Mouse (Mus musculus) hindbrain, embryonic 12.5 days (tissue): ENCODE data around the gene Ptprn2. TPM values are rescaled to one million over a fixed set of nuclear protein-coding genes. Genes with fewer than 3 reads are reported as not detected.

Source experiments
- ATAC-seq: fragments of 200-750 bp; cut with Nextera tagmentation; 2 replicates; pipeline ENCODE4 v1.8.0; 2017; ENCODE audit warnings: moderate TSS enrichment; ENCODE audit not compliant: low FRiP score
- H3K27ac ChIP-seq: fragments of 300-500 bp; sonication (generic); 2 replicates; pipeline ENCODE4 v1.5.1; 2016; ENCODE audit warnings: mild to moderate bottlenecking
- H3K27me3 ChIP-seq: fragments of 300-500 bp; sonication (generic); 2 replicates; pipeline ENCODE4 v1.6.1; 2016; ENCODE audit warnings: mild to moderate bottlenecking
- H3K36me3 ChIP-seq: fragments of 300-500 bp; sonication (generic); 2 replicates; pipeline ENCODE4 v1.6.1; 2016; ENCODE audit warnings: mild to moderate bottlenecking
- H3K4me1 ChIP-seq: fragments of 300-500 bp; sonication (generic); 2 replicates; pipeline ENCODE4 v1.6.1; 2016
- H3K4me2 ChIP-seq: fragments of 300-500 bp; sonication (generic); replicated peaks from 2 replicates; pipeline ENCODE4 v1.6.1; 2016; ENCODE audit warnings: mild to moderate bottlenecking
- H3K4me3 ChIP-seq: fragments of 300-500 bp; sonication (generic); 2 replicates; pipeline ENCODE4 v1.5.1; 2016; ENCODE audit warnings: mild to moderate bottlenecking
- H3K9ac ChIP-seq: fragments of 300-500 bp; sonication (generic); 2 replicates; pipeline ENCODE4 v1.6.1; 2016; ENCODE audit warnings: mild to moderate bottlenecking, moderate library complexity
- H3K9me3 ChIP-seq: fragments of 300-500 bp; sonication (generic); replicated peaks from 2 replicates; pipeline ENCODE4 v1.6.1; 2016; ENCODE audit warnings: mild to moderate bottlenecking
- WGBS: fragments of 180-500 bp; shearing (Covaris S2); methylation state at CpG from one replicate; pipeline ENCODE4 v1.1.7; 2016; 5-methylcytosine and 5-hydroxymethylcytosine counted together
- polyA plus RNA-seq: library from polyadenylated mRNA; unstranded; fragments of >200 nt; fragmentation: Nextera tagmentation; extraction: Ambion mirVana; gene quantifications from 2 replicates; pipeline ENCODE4 v1.2.1, GENCODE M21; 2016

Ptprn2 gene
- polyA plus RNA-seq, 1 experiment from 2014 or later, result 7.5 TPM

- no peaks in the 10 kb centered on the region for H3K27me3 ChIP-seq
- H3K4me2 ChIP-seq, result no peak overlapping the region
- H3K9ac ChIP-seq, result no peak overlapping the region
- peaks cover 18% of the 10 kb centered on the region for H3K4me1 ChIP-seq
- no peaks in the 10 kb centered on the region for H3K9me3 ChIP-seq
- H3K27ac ChIP-seq, result no peak overlapping the region
- no peak for ATAC-seq
- 85% methylated on average over 2 of the region's 2 CpGs for WGBS
- H3K36me3 ChIP-seq, result no peaks in the 10 kb centered on the region
- no peak overlapping the region for H3K4me3 ChIP-seq
Measured at GRCm38 (mm10) chr12:117263081-117263480, 777.6 kb downstream of the Ptprn2 start.

- WGBS, result 46% methylated on average over 1 of the region's 1 CpGs
- 0 out of 2 replicates have a peak overlapping the region, but pooled peaks have one; percentile 23 for H3K27ac ChIP-seq
- H3K27me3 ChIP-seq, result no peaks in the 10 kb centered on the region
- no peak overlapping the region for H3K4me2 ChIP-seq
- no peaks in the 10 kb centered on the region for H3K9me3 ChIP-seq
- ATAC-seq, result no peak
- peaks cover 5% of the 10 kb centered on the region; the same call in 1 of the 2 replicates for H3K36me3 ChIP-seq
- H3K9ac ChIP-seq, result no peak overlapping the region
- H3K4me1 ChIP-seq, result peaks cover 22% of the 10 kb centered on the region
- H3K4me3 ChIP-seq, result no peak overlapping the region
Measured at GRCm38 (mm10) chr12:117265211-117265610, 779.7 kb downstream of the Ptprn2 start.

GRCm38 (mm10) chr12:117268543-117269172, 783.1 kb downstream of the Ptprn2 start:
- peak overlapping the region; percentile 76 for H3K27ac ChIP-seq
- no peak for ATAC-seq
- no peak overlapping the region for H3K4me2 ChIP-seq
- H3K36me3 ChIP-seq, result peaks cover 6% of the 10 kb centered on the region; the same call in 1 of the 2 replicates
- no peak overlapping the region for H3K9ac ChIP-seq
- 81% methylated on average over 7 of the region's 7 CpGs for WGBS
- no peaks in the 10 kb centered on the region for H3K9me3 ChIP-seq
- no peaks in the 10 kb centered on the region for H3K27me3 ChIP-seq
- no peak overlapping the region for H3K4me3 ChIP-seq
- peaks cover 40% of the 10 kb centered on the region for H3K4me1 ChIP-seq

- WGBS, result 46% methylated on average over 4 of the region's 4 CpGs
- Histone ChIP-seq H3K9ac (no peak overlapping the region), H3K27me3 (no peaks in the 10 kb centered on the region), H3K9me3 (no peaks in the 10 kb centered on the region), H3K36me3 (peaks cover 7% of the 10 kb centered on the region; the same call in 1 of the 2 replicates), H3K4me1 (peaks cover 45% of the 10 kb centered on the region), H3K27ac (peak overlapping the region; percentile 76), H3K4me2 (no peak overlapping the region), H3K4me3 (no peak overlapping the region)
- peak; percentile 36; the same call in 1 of the 2 replicates for ATAC-seq
Measured at GRCm38 (mm10) chr12:117269310-117269709, 783.8 kb downstream of the Ptprn2 start.

GRCm38 (mm10) chr12:117270199-117270598, 784.7 kb downstream of the Ptprn2 start:
- Histone ChIP-seq H3K27me3 (no peaks in the 10 kb centered on the region), H3K36me3 (peaks cover 16% of the 10 kb centered on the region), H3K9ac (no peak overlapping the region), H3K4me2 (no peak overlapping the region), H3K4me1 (peaks cover 44% of the 10 kb centered on the region), H3K27ac (peak overlapping the region; percentile 76), H3K4me3 (no peak overlapping the region), H3K9me3 (no peaks in the 10 kb centered on the region)
- no peak for ATAC-seq
- 90% methylated on average over 4 of the region's 4 CpGs for WGBS

GRCm38 (mm10) chr12:117273166-117273565, 787.6 kb downstream of the Ptprn2 start:
- Histone ChIP-seq H3K9ac (0 out of 2 replicates have a peak overlapping the region, but pooled peaks have one; percentile 18), H3K4me3 (no peak overlapping the region), H3K4me1 (peaks cover 40% of the 10 kb centered on the region), H3K27me3 (no peaks in the 10 kb centered on the region), H3K9me3 (no peaks in the 10 kb centered on the region), H3K27ac (peak overlapping the region; percentile 88), H3K4me2 (no peak overlapping the region), H3K36me3 (peaks cover 38% of the 10 kb centered on the region)
- WGBS, result 19% methylated on average over 4 of the region's 4 CpGs
- peak; percentile 66 for ATAC-seq

- peaks cover 40% of the 10 kb centered on the region for H3K36me3 ChIP-seq
- peaks cover 33% of the 10 kb centered on the region for H3K4me1 ChIP-seq
- no peak overlapping the region for H3K27ac ChIP-seq
- no peak overlapping the region for H3K9ac ChIP-seq
- ATAC-seq, result no peak
- WGBS, result 81% methylated on average over 5 of the region's 5 CpGs
- H3K4me3 ChIP-seq, result no peak overlapping the region
- H3K4me2 ChIP-seq, result no peak overlapping the region
- no peaks in the 10 kb centered on the region for H3K9me3 ChIP-seq
- no peaks in the 10 kb centered on the region for H3K27me3 ChIP-seq
Measured at GRCm38 (mm10) chr12:117274576-117274975, 789.1 kb downstream of the Ptprn2 start.

- Histone ChIP-seq H3K27me3 (no peaks in the 10 kb centered on the region), H3K4me2 (no peak overlapping the region), H3K36me3 (peaks cover 24% of the 10 kb centered on the region), H3K9me3 (no peaks in the 10 kb centered on the region), H3K9ac (no peak overlapping the region), H3K4me1 (no peaks in the 10 kb centered on the region), H3K27ac (no peak overlapping the region), H3K4me3 (no peak overlapping the region)
- ATAC-seq, result no peak
- 92% methylated on average over 3 of the region's 3 CpGs for WGBS
Measured at GRCm38 (mm10) chr12:117280790-117281189, 795.3 kb downstream of the Ptprn2 start.

- no peaks in the 10 kb centered on the region for H3K4me1 ChIP-seq
- 82% methylated on average over 2 of the region's 2 CpGs for WGBS
- H3K27me3 ChIP-seq, result no peaks in the 10 kb centered on the region
- no peak for ATAC-seq
- H3K27ac ChIP-seq, result peak overlapping the region; percentile 18; the same call in 1 of the 2 replicates
- H3K4me2 ChIP-seq, result no peak overlapping the region
- H3K36me3 ChIP-seq, result peaks cover 9% of the 10 kb centered on the region; the same call in 1 of the 2 replicates
- no peak overlapping the region for H3K9ac ChIP-seq
- H3K9me3 ChIP-seq, result no peaks in the 10 kb centered on the region
- H3K4me3 ChIP-seq, result no peak overlapping the region
Measured at GRCm38 (mm10) chr12:117282659-117283058, 797.1 kb downstream of the Ptprn2 start.

GRCm38 (mm10) chr12:117287456-117287855, 801.9 kb downstream of the Ptprn2 start:
- Histone ChIP-seq H3K36me3 (no peaks in the 10 kb centered on the region), H3K27me3 (no peaks in the 10 kb centered on the region), H3K9me3 (no peaks in the 10 kb centered on the region), H3K27ac (no peak overlapping the region), H3K9ac (no peak overlapping the region), H3K4me2 (no peak overlapping the region), H3K4me1 (0 out of 2 replicates have a peak, but pooled peaks cover 3% of the 10 kb centered on the region), H3K4me3 (no peak overlapping the region)
- no peak for ATAC-seq
- WGBS, result 87% methylated on average over 2 of the region's 2 CpGs

GRCm38 (mm10) chr12:117291943-117292342, 806.4 kb downstream of the Ptprn2 start:
- H3K4me1 ChIP-seq, result 0 out of 2 replicates have a peak, but pooled peaks cover 3% of the 10 kb centered on the region
- H3K9ac ChIP-seq, result no peak overlapping the region
- ATAC-seq, result no peak
- no peaks in the 10 kb centered on the region for H3K27me3 ChIP-seq
- H3K4me3 ChIP-seq, result no peak overlapping the region
- H3K36me3 ChIP-seq, result no peaks in the 10 kb centered on the region
- WGBS, result 54% methylated on average over 3 of the region's 3 CpGs
- no peak overlapping the region for H3K4me2 ChIP-seq
- H3K27ac ChIP-seq, result no peak overlapping the region
- H3K9me3 ChIP-seq, result no peaks in the 10 kb centered on the region

GRCm38 (mm10) chr12:117296792-117297191, 811.3 kb downstream of the Ptprn2 start:
- Histone ChIP-seq H3K36me3 (no peaks in the 10 kb centered on the region), H3K9ac (no peak overlapping the region), H3K4me2 (no peak overlapping the region), H3K9me3 (no peaks in the 10 kb centered on the region), H3K27me3 (0 out of 2 replicates have a peak, but pooled peaks cover 3% of the 10 kb centered on the region), H3K27ac (no peak overlapping the region), H3K4me1 (0 out of 2 replicates have a peak, but pooled peaks cover under 1% of the 10 kb centered on the region), H3K4me3 (no peak overlapping the region)
- whole genome bisulfite sequencing, result 52% methylated on average over 2 of the region's 2 CpGs
- ATAC-seq, result no peak

- ATAC-seq, result no peak
- Histone ChIP-seq H3K4me1 (no peaks in the 10 kb centered on the region), H3K9me3 (no peaks in the 10 kb centered on the region), H3K27ac (no peak overlapping the region), H3K4me3 (no peak overlapping the region), H3K9ac (no peak overlapping the region), H3K27me3 (peaks cover 7% of the 10 kb centered on the region; the same call in 1 of the 2 replicates), H3K36me3 (no peaks in the 10 kb centered on the region), H3K4me2 (no peak overlapping the region)
- WGBS, result 87% methylated on average over 3 of the region's 3 CpGs
Measured at GRCm38 (mm10) chr12:117299084-117299483, 813.6 kb downstream of the Ptprn2 start.
